Mouse (Mus musculus) bone marrow macrophage, adult 2 months (primary cell): ENCODE data around the gene Rpsa.

Experiments
- CTCF ChIP-seq: IDR thresholded peaks from 2 replicates; pipeline ENCODE4 v1.5.1; 2012; ENCODE audit warnings: low read depth, mild to moderate bottlenecking, low read length, moderate library complexity
- POLR2A ChIP-seq: IDR thresholded peaks from 2 replicates; pipeline ENCODE4 v1.6.1; 2012; ENCODE audit warnings: mild to moderate bottlenecking, low read depth, low read length, borderline replicate concordance

DNA sequence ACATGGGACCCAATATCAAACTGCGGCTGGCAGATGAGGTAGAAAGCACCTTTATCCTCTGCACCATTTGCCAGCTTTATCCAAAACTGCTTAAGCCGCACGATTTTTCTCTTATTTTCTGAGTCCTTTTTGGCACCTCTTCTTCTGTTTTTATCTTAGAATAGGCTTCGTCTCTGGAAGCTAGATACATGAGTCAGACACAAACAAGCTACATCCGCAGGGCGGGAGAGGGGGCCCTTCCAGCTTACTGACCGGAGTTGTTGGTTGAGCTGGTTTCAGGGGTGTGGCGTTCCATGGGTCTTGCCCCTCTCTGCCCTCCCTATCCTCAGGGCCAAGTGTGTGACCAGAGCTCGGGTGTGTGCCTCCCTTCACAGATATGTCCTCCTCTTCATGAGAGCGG, 51.3 kb downstream of the Rpsa start:
- TF ChIP-seq CTCF (no peak), POLR2A (no peak)
